Mouse (Mus musculus): ENCODE results near the gene 1700029H14Rik. TPM values are rescaled to one million over a fixed set of nuclear protein-coding genes. Genes with fewer than 3 reads are reported as not detected.
A peak's percentile ranks its signal among the peaks of the same experiment; 100 is the strongest.

Gene 1700029H14Rik
- polyA plus RNA-seq, 1 experiment, result not detected

DNA sequence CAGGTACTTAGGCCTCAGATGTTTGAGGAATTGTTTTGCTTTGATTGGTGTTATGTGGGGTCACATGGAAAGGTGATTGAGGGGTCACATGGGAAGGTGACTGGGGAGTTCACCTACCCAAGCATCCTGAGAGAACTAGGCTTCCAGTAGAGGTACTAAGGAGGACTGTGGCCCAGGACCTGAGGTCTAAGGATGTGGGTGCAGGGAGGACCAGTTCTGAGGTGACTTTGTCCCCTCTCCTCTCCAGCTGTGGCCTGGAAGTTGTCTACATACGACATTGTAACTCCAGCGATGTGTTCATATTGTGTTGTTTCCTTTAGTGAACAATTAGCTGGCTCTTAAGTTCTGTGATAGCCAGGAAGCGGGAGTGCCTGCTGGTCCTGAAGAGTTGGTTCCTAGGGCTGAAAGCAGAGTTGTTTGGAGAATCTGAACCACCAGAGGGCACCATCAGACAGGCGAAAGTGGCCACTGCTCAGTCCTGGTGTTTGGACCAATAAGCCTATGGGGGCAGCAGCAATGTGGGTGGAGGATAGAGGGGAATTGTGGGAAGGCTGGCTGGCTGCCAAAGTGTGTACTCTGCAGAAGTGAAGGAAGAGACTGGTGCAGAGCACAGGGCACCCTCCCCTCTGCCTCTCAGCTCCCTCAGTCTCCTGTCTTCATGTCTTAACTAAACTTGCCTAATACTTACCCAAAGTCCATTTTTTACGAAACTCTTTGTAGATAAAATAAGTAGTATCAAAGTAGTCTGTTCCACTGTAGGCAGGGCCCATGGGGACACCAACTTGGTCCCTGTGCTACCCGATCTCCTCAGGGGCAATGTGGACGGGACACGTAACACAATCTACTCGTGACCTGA is 11.3 kb downstream of the 1700029H14Rik start:
- Histone ChIP-seq H3K4me3 (no peak overlapping the region), H3ac (ENCODE audit: control insufficient read depth, insufficient read length) (no peak overlapping the region), H3K79me2 (ENCODE audit: control insufficient read depth, insufficient read depth) (no peaks in the 10 kb centered on the region), H3K27me3 (ENCODE audit: control insufficient read depth, insufficient read depth, insufficient read length) (no peaks in the 10 kb centered on the region), H3K4me2 (ENCODE audit: low read depth) (no peak overlapping the region), H3K36me3 (ENCODE audit: control insufficient read depth, insufficient read depth) (no peaks in the 10 kb centered on the region)
- TF ChIP-seq E2F4 (IDR thresholded peaks at IDR 0.05; ENCODE audit: insufficient read depth), result no peak
- no peak for TF ChIP-seq SRF (IDR thresholded peaks at IDR 0.05; ENCODE audit: control insufficient read depth, insufficient read length, low read depth)
- TF ChIP-seq REST (IDR thresholded peaks at IDR 0.05; ENCODE audit: insufficient read depth, insufficient read length), result no peak
- no peak for TF ChIP-seq MYOG (IDR thresholded peaks at IDR 0.05; ENCODE audit: control insufficient read depth in 1 of 3, insufficient read depth in 1 of 3, insufficient read length in 2 of 3, low read depth in 2 of 3)
- no peak for TF ChIP-seq CEBPB (IDR thresholded peaks at IDR 0.05; ENCODE audit: insufficient read depth, poor library complexity, severe bottlenecking)
- no peak for TF ChIP-seq POLR2A (IDR thresholded peaks at IDR 0.05; ENCODE audit: insufficient read length, low read depth)
- no peak for TF ChIP-seq POLR2AphosphoS2 (IDR thresholded peaks at IDR 0.05; ENCODE audit: insufficient read length, low read depth)
- TF ChIP-seq MAX (IDR thresholded peaks at IDR 0.05; ENCODE audit: low read depth), result no peak
- no peak for TF ChIP-seq TCF3 (IDR thresholded peaks at IDR 0.05; ENCODE audit: insufficient read length, low read depth)
- TF ChIP-seq TCF12 (IDR thresholded peaks at IDR 0.05; ENCODE audit: insufficient read depth, poor library complexity, severe bottlenecking), result no peak
- no peak for TF ChIP-seq MYOD1 (IDR thresholded peaks at IDR 0.05; ENCODE audit: control insufficient read depth in 1 of 3, insufficient read length in 2 of 3, low read depth in 2 of 3)
- TF ChIP-seq USF1 (IDR thresholded peaks at IDR 0.05; ENCODE audit: low read depth), result no peak

GRCm38 (mm10) chr8:13548831-13549230 is 13.4 kb downstream of the 1700029H14Rik start:
- no peaks in the 10 kb centered on the region for H3K79me2 ChIP-seq (ENCODE audit: control insufficient read depth, insufficient read depth)
- no peaks in the 10 kb centered on the region for H3K27me3 ChIP-seq (ENCODE audit: control insufficient read depth, insufficient read depth, insufficient read length)
- no peak overlapping the region for H3K4me3 ChIP-seq
- TF ChIP-seq POLR2A (IDR thresholded peaks at IDR 0.05; ENCODE audit: insufficient read length, low read depth), result peak; percentile 25
- TF ChIP-seq MAX (IDR thresholded peaks at IDR 0.05; ENCODE audit: low read depth), result no peak
- no peak overlapping the region for H3ac ChIP-seq (ENCODE audit: control insufficient read depth, insufficient read length)
- no peak overlapping the region for H3K4me2 ChIP-seq (ENCODE audit: low read depth)
- no peaks in the 10 kb centered on the region for H3K36me3 ChIP-seq (ENCODE audit: control insufficient read depth, insufficient read depth)

- H3K4me3 ChIP-seq, result no peak overlapping the region
- no peaks in the 10 kb centered on the region for H3K36me3 ChIP-seq (ENCODE audit: control insufficient read depth, insufficient read depth)
- no peak overlapping the region for H3ac ChIP-seq (ENCODE audit: control insufficient read depth, insufficient read length)
- no peaks in the 10 kb centered on the region for H3K27me3 ChIP-seq (ENCODE audit: control insufficient read depth, insufficient read depth, insufficient read length)
- TF ChIP-seq TCF12 (IDR thresholded peaks at IDR 0.05; ENCODE audit: insufficient read depth, poor library complexity, severe bottlenecking) (no peak), USF1 (IDR thresholded peaks at IDR 0.05; ENCODE audit: low read depth) (no peak), E2F4 (IDR thresholded peaks at IDR 0.05; ENCODE audit: insufficient read depth) (no peak), SRF (IDR thresholded peaks at IDR 0.05; ENCODE audit: control insufficient read depth, insufficient read length, low read depth) (no peak), CEBPB (IDR thresholded peaks at IDR 0.05; ENCODE audit: insufficient read depth, poor library complexity, severe bottlenecking) (no peak), TCF3 (IDR thresholded peaks at IDR 0.05; ENCODE audit: insufficient read length, low read depth) (no peak), POLR2AphosphoS2 (IDR thresholded peaks at IDR 0.05; ENCODE audit: insufficient read length, low read depth) (no peak), MYOG (IDR thresholded peaks at IDR 0.05; ENCODE audit: control insufficient read depth in 1 of 3, insufficient read depth in 1 of 3, insufficient read length in 2 of 3, low read depth in 2 of 3) (no peak), REST (IDR thresholded peaks at IDR 0.05; ENCODE audit: insufficient read depth, insufficient read length) (no peak), MAX (IDR thresholded peaks at IDR 0.05; ENCODE audit: low read depth) (no peak), POLR2A (IDR thresholded peaks at IDR 0.05; ENCODE audit: insufficient read length, low read depth) (no peak), MYOD1 (IDR thresholded peaks at IDR 0.05; ENCODE audit: control insufficient read depth in 1 of 3, insufficient read length in 2 of 3, low read depth in 2 of 3) (no peak)
- no peak overlapping the region for H3K4me2 ChIP-seq (ENCODE audit: low read depth)
- no peaks in the 10 kb centered on the region for H3K79me2 ChIP-seq (ENCODE audit: control insufficient read depth, insufficient read depth)
These were observed 14.0 kb downstream of the 1700029H14Rik start for GRCm38 (mm10) chr8:13548235-13548634.

DNA sequence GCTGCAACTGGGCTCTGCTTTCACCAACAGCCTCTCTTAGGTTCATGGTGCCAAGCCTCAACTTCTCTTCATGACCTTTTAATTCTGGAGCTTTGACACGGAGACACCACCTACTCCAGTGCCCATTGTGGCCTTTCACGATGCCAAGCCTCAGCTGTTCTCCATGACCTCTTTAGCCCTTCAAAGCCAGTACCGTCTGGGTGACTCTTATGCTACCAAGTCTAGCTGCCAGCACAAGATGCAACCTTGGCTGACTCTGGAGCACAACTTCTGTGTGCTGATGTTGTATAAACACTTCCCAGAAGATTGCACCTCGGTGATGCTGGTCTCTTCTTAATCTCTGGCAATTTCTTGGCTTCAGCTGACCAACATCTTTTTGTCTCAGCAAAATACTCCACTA is 15.8 kb downstream of the 1700029H14Rik start:
- Histone ChIP-seq H3K4me2 (ENCODE audit: low read depth) (no peak overlapping the region), H3ac (ENCODE audit: control insufficient read depth, insufficient read length) (no peak overlapping the region), H3K27me3 (ENCODE audit: control insufficient read depth, insufficient read depth, insufficient read length) (peaks cover 6% of the 10 kb centered on the region), H3K36me3 (ENCODE audit: control insufficient read depth, insufficient read depth) (no peaks in the 10 kb centered on the region), H3K79me2 (ENCODE audit: control insufficient read depth, insufficient read depth) (no peaks in the 10 kb centered on the region), H3K4me3 (no peak overlapping the region)
- TF ChIP-seq REST (IDR thresholded peaks at IDR 0.05; ENCODE audit: insufficient read depth, insufficient read length) (no peak), MYOG (IDR thresholded peaks at IDR 0.05; ENCODE audit: control insufficient read depth in 1 of 3, insufficient read depth in 1 of 3, insufficient read length in 2 of 3, low read depth in 2 of 3) (no peak), SRF (IDR thresholded peaks at IDR 0.05; ENCODE audit: control insufficient read depth, insufficient read length, low read depth) (no peak), E2F4 (IDR thresholded peaks at IDR 0.05; ENCODE audit: insufficient read depth) (no peak)

DNA sequence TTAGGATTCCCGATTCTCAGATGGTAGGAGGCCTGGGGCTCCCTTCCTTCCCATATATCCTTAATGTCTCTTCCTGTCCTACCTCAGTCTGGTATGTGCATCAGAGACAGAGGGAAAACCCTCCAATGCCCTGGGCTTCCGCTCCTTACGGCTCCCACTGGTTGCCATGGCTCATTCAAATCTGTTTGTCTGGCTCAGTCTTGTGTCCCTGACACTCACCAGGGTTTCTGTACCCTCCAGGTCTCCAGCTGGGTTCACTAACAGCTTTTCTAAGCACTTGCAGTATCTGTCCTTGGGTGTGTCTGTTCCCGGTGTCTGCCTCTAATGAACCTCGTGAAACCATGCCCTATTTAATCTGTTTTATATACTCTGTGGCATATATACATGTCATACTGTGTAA is 20.7 kb downstream of the 1700029H14Rik start:
- H3K27me3 ChIP-seq (ENCODE audit: control insufficient read depth, insufficient read depth, insufficient read length), result peaks cover 9% of the 10 kb centered on the region
- H3K36me3 ChIP-seq (ENCODE audit: control insufficient read depth, insufficient read depth), result no peaks in the 10 kb centered on the region
- TF ChIP-seq SRF (IDR thresholded peaks at IDR 0.05; ENCODE audit: control insufficient read depth, insufficient read length, low read depth) (no peak), E2F4 (IDR thresholded peaks at IDR 0.05; ENCODE audit: insufficient read depth) (no peak), TCF3 (IDR thresholded peaks at IDR 0.05; ENCODE audit: insufficient read length, low read depth) (no peak), MYOD1 (IDR thresholded peaks at IDR 0.05; ENCODE audit: control insufficient read depth in 1 of 3, insufficient read length in 2 of 3, low read depth in 2 of 3) (no peak), POLR2AphosphoS2 (IDR thresholded peaks at IDR 0.05; ENCODE audit: insufficient read length, low read depth) (no peak), USF1 (IDR thresholded peaks at IDR 0.05; ENCODE audit: low read depth) (no peak), TCF12 (IDR thresholded peaks at IDR 0.05; ENCODE audit: insufficient read depth, poor library complexity, severe bottlenecking) (no peak), MYOG (IDR thresholded peaks at IDR 0.05; ENCODE audit: control insufficient read depth in 1 of 3, insufficient read depth in 1 of 3, insufficient read length in 2 of 3, low read depth in 2 of 3) (no peak), CEBPB (IDR thresholded peaks at IDR 0.05; ENCODE audit: insufficient read depth, poor library complexity, severe bottlenecking) (no peak), REST (IDR thresholded peaks at IDR 0.05; ENCODE audit: insufficient read depth, insufficient read length) (no peak), MAX (IDR thresholded peaks at IDR 0.05; ENCODE audit: low read depth) (no peak), POLR2A (IDR thresholded peaks at IDR 0.05; ENCODE audit: insufficient read length, low read depth) (no peak)
- no peaks in the 10 kb centered on the region for H3K79me2 ChIP-seq (ENCODE audit: control insufficient read depth, insufficient read depth)
- H3K4me2 ChIP-seq (ENCODE audit: low read depth), result no peak overlapping the region
- no peak overlapping the region for H3K4me3 ChIP-seq
- no peak overlapping the region for H3ac ChIP-seq (ENCODE audit: control insufficient read depth, insufficient read length)
